ENCODE assay signal across 8 mouse cellular contexts in genomic region chr17:43326726-43327700, GRCm38 (mm10). TPM values are rescaled to one million over a fixed set of nuclear protein-coding genes. Genes with fewer than 3 reads are reported as not detected.
DNase-seq lines count a peak whose midpoint lies in the region; ATAC-seq and TF ChIP-seq lines count a peak whose summit lies in the region.

No protein-coding gene starts in this region.

- peak; percentile 87 for ATAC-seq in intestine, embryonic 15.5 days
- peak; percentile 48; the same call in 1 of the 2 replicates for ATAC-seq in liver, embryonic 11.5 days (replicated peaks; ENCODE audit: low FRiP score)
- ATAC-seq in midbrain, embryonic 16.5 days = peak; percentile 94

- H3K36me3 ChIP-seq in intestine, embryonic 15.5 days = no peaks in the 10 kb centered on the region
- H3K36me3 ChIP-seq in liver, embryonic 11.5 days (ENCODE audit: control insufficient read depth, insufficient read depth, low read length) = no peaks in the 10 kb centered on the region
- H3K36me3 ChIP-seq in midbrain, embryonic 16.5 days (ENCODE audit: control insufficient read depth, insufficient read depth, low read length) = no peaks in the 10 kb centered on the region

- H3K27me3 ChIP-seq in intestine, embryonic 15.5 days (replicated peaks) = no peaks in the 10 kb centered on the region
- H3K27me3 ChIP-seq in liver, embryonic 11.5 days (replicated peaks; ENCODE audit: control insufficient read depth, insufficient read depth, low read length) = no peaks in the 10 kb centered on the region
- H3K27me3 ChIP-seq in midbrain, embryonic 16.5 days (ENCODE audit: control insufficient read depth, insufficient read depth, low read depth, low read length) = no peaks in the 10 kb centered on the region

- H3K9ac ChIP-seq in intestine, embryonic 15.5 days = peak overlapping the region; percentile 3; the same call in 1 of the 2 replicates
- H3K9ac ChIP-seq in liver, embryonic 11.5 days (ENCODE audit: low read depth, low read length) = peak overlapping the region; percentile 63
- peak overlapping the region; percentile 65 for H3K9ac ChIP-seq in midbrain, embryonic 16.5 days (ENCODE audit: low read depth, low read length)

- H3K4me2 ChIP-seq in intestine, embryonic 15.5 days (replicated peaks) = peak overlapping the region; percentile 65
- peak overlapping the region; percentile 69 for H3K4me2 ChIP-seq in liver, embryonic 11.5 days
- peak overlapping the region; percentile 64 for H3K4me2 ChIP-seq in midbrain, embryonic 16.5 days (ENCODE audit: low read length)

- no peak overlapping the region for H3K27ac ChIP-seq in cortical plate, adult 2 months (ENCODE audit: insufficient read depth, low read length)
- H3K27ac ChIP-seq in intestine, embryonic 15.5 days = peak overlapping the region; percentile 56
- peak overlapping the region; percentile 86 for H3K27ac ChIP-seq in liver, embryonic 11.5 days (ENCODE audit: low read depth, low read length)
- H3K27ac ChIP-seq in midbrain, embryonic 16.5 days (ENCODE audit: low read length) = peak overlapping the region; percentile 1; the same call in 1 of the 2 replicates

- peak; percentile 61 for TF ChIP-seq CTCF in cortical plate, adult 2 months (IDR thresholded peaks at IDR 0.05; ENCODE audit: extremely low read depth, insufficient read depth, low read length)

- no peaks in the 10 kb centered on the region for H3K4me1 ChIP-seq in cortical plate, adult 2 months (ENCODE audit: control insufficient read depth, insufficient read depth, low read length)
- H3K4me1 ChIP-seq in intestine, embryonic 15.5 days (replicated peaks) = 0 out of 2 replicates have a peak, but pooled peaks cover 2% of the 10 kb centered on the region
- peaks cover 34% of the 10 kb centered on the region for H3K4me1 ChIP-seq in liver, embryonic 11.5 days (replicated peaks; ENCODE audit: control insufficient read depth, insufficient read depth, low read length)
- H3K4me1 ChIP-seq in midbrain, embryonic 16.5 days (ENCODE audit: control insufficient read depth, insufficient read depth, low read length) = peaks cover 6% of the 10 kb centered on the region

- no peak for TF ChIP-seq POLR2A in cortical plate, adult 2 months (IDR thresholded peaks at IDR 0.05; ENCODE audit: extremely low read depth, insufficient read depth, low read length)

- WGBS in intestine, embryonic 15.5 days = 15% methylated on average over 28 of the region's 29 CpGs
- WGBS in liver, embryonic 11.5 days = 10% methylated on average over 29 of the region's 29 CpGs
- WGBS in midbrain, embryonic 16.5 days = 7% methylated on average over 28 of the region's 29 CpGs

- H3K9me3 ChIP-seq in intestine, embryonic 15.5 days = no peaks in the 10 kb centered on the region
- no peaks in the 10 kb centered on the region for H3K9me3 ChIP-seq in liver, embryonic 11.5 days (ENCODE audit: control insufficient read depth, low read length)
- 0 out of 2 replicates have a peak, but pooled peaks cover 5% of the 10 kb centered on the region for H3K9me3 ChIP-seq in midbrain, embryonic 16.5 days (replicated peaks; ENCODE audit: control insufficient read depth, low read length, poor library complexity, severe bottlenecking)

- peak; percentile 38 to 45 for DNase-seq in right cerebral cortex, postnatal 10 days (ENCODE audit: low spot score in 2 of 2)
- no peak for DNase-seq in right cerebral cortex, postnatal 25 days
- DNase-seq in heart, adult 11 months = peak; percentile 96
- DNase-seq in liver, embryonic 11.5 days (ENCODE audit: low spot score) = peak; percentile 66
- peak; percentile 38 for DNase-seq in thymus, postnatal 0 days (ENCODE audit: low spot score)

- H3K4me3 ChIP-seq in cortical plate, adult 2 months (ENCODE audit: insufficient read depth, low read length) = no peak overlapping the region
- peak overlapping the region; percentile 30 for H3K4me3 ChIP-seq in intestine, embryonic 15.5 days (replicated peaks)
- peak overlapping the region; percentile 39 for H3K4me3 ChIP-seq in liver, embryonic 11.5 days (ENCODE audit: low read depth, low read length)
- H3K4me3 ChIP-seq in midbrain, embryonic 16.5 days (ENCODE audit: low read depth, low read length) = peak overlapping the region; percentile 35

RNA-seq across cellular contexts. Expression of gene Adgrf5, which starts 33.2 kb away (rescaled TPM):
- 23.9 and 25.4 TPM in 2 replicates for polyA plus RNA-seq in cortical plate, adult 2 months (2012; rRNA removed)
- polyA plus RNA-seq in intestine, embryonic 15.5 days (2015; fragmentation: Nextera tagmentation; extraction: Ambion mirVana) = 11.6 and 11.8 TPM in 2 replicates
- 9.3 and 9.4 TPM in 2 replicates for polyA plus RNA-seq in liver, embryonic 11.5 days (2014; fragmentation: Nextera tagmentation; extraction: Ambion mirVana)
- polyA plus RNA-seq in midbrain, embryonic 16.5 days (2015; fragmentation: Nextera tagmentation; extraction: Ambion mirVana) = 8.4 and 9.1 TPM in 2 replicates
- 2.0 and 2.4 TPM in 2 replicates for polyA plus RNA-seq in thymus, postnatal 0 days (2015; fragmentation: Nextera tagmentation; extraction: Ambion mirVana)

RNA-seq across cellular contexts. Expression of gene Adgrf1, which starts 56.9 kb away (rescaled TPM):
- 0.04 TPM in 2 replicates for polyA plus RNA-seq in cortical plate, adult 2 months (2012; rRNA removed)
- polyA plus RNA-seq in intestine, embryonic 15.5 days (2015; fragmentation: Nextera tagmentation; extraction: Ambion mirVana) = 0.15 and 0.19 TPM in 2 replicates
- polyA plus RNA-seq in liver, embryonic 11.5 days (2014; fragmentation: Nextera tagmentation; extraction: Ambion mirVana) = 0.04 and 0.08 TPM in 2 replicates
- polyA plus RNA-seq in midbrain, embryonic 16.5 days (2015; fragmentation: Nextera tagmentation; extraction: Ambion mirVana) = not detected in 2 replicates
- not detected in 2 replicates for polyA plus RNA-seq in thymus, postnatal 0 days (2015; fragmentation: Nextera tagmentation; extraction: Ambion mirVana)

Comparison
In these comparisons a context has a peak if more than half of its experiments do, and no peak if none do; other contexts are left out.
1. H3K9ac ChIP-seq: peak in every context shown above with its lines; median percentile 65 in midbrain, embryonic 16.5 days; 63 in liver, embryonic 11.5 days; 3 in intestine, embryonic 15.5 days.